Mouse (Mus musculus): ENCODE results near the gene Runx3.

The Runx3 gene

DNA sequence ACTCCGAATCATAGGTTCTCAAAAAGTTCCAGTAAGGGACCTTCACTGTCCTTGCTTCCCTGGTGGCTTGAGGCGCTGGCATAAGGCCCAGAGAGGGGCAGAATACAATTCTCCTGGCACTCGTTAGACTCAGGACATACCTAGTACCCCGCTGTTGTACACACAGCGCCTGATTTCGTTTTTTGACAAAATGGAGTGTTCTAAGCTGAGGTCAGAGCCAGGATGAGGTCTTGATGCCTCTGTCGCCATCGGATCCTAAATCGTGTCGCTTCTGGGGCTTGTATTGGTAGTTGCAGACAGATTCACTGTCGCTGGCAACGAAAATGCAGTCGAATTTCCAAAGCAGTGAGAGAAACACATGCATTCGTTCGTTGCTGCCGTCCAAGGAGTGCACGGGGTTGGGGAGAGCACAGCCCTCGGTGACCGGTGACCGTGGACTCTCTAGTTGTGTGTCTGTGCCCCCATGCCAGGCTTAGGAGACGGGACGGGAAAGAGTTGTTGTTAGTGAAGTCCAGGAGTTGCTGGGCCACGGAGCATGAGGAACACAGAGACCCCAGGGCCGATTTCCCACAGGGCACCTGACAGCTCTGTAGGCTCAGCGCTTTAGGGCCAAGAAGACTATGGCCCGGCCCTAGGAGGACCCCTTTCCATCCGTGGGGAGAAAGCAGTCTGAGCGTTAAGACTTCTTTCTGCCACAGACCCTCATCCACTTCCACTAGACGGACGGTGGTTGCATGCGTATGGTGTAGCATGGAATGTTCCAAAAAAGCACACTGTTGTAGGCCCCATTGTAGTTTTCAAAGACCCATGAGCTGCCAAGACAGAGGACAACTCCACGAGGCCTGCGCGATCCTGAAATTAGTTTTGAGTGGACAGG lies 30.9 kb downstream of the Runx3 start:
- DNase-seq: peak in 1 of 2 experiments; percentile 33

DNA sequence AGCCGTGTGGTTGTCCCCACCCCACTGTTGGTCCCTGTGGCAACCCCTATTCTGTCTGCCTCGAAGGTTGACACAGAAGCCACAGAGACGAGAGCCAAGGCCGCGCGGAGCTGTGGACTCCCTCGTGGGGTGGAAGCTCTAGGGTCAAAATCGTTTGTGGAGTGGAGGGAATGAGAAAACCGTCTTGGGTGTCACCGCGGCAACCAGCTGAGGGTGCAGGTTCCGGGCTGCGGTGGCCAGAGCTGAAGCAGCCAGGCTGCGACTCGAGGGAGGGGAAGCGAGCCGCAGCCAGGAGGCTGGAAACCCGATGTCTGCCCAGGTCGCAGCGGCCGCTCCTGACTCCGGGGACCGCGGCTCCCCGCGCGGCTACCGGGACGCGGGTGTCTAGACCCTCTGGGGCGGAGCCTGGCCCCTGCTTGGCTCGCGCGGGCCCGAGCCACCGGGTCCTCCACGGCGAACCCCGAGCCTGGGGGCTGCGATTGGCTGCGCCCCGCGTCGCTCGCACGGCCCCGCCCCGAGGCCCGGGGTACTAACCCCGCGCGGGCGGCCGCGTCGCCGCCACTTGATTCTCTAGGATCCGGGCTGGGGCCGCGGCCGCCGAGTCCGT lies 31.6 kb downstream of the Runx3 start:
- DNase-seq: no peak

DNA sequence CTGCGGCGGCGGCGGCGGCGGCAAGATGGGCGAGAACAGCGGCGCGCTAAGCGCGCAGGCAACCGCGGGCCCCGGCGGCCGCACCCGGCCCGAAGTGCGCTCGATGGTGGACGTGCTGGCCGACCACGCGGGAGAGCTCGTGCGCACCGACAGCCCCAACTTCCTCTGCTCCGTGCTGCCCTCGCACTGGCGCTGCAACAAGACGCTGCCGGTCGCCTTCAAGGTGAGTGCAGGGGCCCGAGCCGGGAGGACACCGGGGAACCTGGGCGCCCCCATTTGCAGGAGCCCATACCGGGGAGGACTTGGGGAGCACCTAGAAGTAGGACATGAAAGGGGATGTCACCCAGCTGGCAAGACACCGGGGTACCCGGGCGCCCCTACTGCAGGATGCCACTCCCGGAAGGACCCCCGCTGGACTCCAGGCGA lies 32.4 kb downstream of the Runx3 start:
- peak in 1 of 2 experiments; percentile 19 for DNase-seq

DNA sequence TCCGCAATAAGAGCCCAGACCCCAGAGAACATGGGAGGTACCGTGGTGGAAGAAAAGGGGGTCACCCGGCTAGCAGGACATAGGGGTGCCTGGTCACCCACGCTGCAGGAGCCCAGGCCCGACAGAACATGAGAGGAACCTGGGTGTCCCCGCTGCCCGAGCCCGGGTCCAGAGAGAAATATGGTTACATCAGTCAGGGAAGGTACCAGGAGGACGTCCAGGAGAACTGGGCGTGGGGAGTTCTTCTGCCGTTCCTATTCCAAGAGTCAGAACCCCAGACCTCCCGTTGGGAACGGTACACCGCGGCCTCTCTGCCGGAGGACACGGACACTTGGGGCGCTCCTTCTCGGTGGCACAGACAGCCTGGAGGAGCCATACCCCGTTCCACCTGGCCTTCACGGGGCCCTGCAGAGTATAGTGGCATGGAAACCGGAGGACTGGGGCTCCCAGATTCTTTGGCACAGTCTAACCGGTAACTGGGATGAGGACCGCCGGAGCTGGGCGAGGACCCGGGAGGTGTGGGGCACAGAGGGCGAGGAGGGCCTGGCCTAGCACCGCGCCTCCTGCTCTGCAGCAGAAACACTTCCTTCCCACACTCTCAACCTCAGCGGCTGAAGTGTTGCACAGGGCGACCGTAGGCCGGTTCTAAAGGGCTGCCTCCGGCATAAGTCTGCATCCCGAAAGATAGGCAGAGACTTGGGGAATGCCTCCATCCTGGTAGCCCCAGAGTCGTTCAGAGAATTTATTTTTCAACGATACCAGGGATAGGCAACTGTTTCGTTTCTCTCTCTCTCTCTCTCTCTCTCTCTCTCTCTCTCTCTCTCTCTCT lies 33.0 kb downstream of the Runx3 start:
- peak in 1 of 2 experiments; percentile 17 for DNase-seq

DNA sequence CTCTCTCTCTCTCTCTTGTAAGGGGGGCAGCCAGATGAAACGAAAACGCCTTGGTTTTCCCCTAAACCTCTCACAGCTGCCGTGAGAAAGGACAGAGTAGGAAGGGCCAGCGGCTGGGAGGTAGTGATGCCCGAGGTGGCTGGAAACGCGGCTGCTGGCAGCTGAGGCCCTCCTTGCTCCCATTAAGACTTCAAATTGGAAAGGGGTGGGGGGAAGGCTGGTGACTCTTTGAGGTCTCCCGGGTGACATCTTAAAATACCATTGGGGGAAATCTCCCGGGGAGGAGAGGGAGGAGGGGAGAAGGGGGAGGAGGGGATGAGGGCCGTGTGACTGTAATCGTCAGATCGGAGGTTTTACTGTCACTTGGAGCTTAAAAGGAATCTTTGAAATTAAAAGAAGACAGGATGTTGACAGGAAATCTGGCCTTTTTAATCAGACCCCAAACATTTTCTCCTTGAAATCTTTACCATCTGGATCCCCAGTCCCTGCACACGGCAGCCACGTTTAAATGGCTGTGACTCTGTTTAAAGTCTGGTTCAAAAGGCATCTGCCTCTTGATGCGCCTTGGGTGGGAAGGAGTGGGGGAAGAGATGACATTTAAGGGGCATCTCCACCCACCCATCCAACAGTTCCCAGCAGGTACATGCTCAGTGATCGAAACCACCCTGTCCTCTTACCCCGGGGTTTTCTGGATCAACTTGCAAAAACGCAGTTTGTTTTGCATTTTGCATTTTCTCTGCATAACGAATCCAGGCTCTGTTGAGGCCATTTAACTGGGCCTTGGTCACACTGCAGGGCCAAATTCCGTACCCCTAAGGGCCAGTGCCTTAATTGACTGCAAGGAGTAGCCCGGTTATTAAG lies 33.9 kb downstream of the Runx3 start:
- no peak for DNase-seq

DNA sequence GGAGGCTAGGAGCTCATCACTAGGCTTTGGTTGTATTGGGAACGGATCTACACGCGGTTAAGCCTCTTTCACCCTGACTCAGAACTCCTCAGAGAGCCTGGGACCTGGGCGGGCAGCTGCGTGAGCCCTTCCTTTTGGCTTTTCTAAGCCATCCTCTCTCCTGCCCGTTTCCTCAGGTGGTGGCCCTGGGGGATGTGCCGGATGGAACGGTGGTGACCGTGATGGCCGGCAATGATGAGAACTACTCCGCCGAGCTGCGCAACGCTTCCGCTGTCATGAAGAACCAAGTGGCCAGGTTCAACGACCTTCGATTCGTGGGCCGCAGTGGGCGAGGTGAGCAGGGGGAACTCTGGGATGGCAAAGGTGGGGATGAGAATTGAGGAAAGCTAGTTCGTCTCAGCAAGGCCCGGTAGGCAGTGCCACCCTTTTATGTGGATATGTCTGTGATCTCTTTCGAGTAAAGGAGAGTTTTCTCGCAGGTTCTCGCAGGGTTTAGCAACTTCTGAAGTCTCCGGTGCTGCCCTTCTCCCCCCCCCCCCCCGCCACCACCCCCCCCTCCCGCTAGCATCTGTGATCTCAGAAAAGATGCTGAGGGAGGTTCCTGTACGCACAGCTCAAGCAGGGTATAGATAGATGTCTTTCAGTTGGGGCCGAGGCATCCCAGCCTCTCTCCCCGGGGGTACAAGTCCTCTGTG lies 34.8 kb downstream of the Runx3 start:
- DNase-seq: no peak

DNA sequence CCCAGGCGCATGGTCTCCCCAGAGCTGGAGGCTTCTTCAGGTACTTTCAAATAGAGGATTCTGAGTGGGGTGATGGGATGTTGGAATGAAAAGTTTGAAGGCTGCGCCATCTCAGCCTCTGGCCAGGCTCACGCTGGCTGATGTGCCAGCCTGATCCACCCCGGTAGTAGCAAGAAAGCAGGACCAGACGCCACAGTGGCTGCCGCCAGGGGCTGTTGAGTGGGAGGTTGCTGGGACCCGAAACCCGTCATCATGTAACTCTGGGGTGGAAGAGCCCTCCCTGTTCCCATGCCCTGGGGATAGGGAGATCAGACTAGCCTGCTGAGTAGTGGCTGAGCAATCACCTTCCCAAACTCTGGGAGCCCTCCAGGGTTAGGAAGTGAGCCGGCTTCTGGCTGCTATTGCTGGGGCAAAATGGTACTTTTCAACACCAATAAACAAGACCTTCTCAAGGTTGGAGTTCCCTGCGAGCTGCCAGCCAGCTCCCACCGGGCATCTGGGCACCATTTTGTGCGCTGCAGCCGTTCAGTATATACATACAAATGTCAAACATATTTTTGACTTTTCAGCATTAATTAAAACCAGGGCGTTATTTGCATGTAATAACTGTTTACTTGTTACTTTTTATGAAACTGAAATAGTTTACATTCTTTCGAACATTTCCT lies 35.5 kb downstream of the Runx3 start:
- DNase-seq: no peak

DNA sequence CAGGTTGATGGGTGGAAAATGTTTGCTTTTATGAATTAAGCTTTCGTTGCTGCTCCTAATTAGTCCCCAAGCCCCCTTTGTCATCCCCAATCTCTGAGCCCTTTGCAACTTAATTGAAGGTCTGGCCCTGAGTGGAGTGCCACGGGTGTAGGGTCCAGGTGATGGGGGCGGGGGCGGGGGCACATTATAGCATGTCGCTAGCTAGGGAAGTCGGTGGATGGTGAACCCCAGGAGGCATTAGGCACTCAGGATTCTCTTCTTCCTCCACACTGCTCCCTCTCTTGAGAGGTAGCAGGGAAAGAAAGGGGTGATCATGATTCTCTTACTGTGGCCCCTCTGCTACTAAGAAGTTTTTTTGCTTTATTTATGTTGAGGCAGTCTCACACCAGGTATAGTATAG lies 36.1 kb downstream of the Runx3 start:
- DNase-seq: no peak

DNA sequence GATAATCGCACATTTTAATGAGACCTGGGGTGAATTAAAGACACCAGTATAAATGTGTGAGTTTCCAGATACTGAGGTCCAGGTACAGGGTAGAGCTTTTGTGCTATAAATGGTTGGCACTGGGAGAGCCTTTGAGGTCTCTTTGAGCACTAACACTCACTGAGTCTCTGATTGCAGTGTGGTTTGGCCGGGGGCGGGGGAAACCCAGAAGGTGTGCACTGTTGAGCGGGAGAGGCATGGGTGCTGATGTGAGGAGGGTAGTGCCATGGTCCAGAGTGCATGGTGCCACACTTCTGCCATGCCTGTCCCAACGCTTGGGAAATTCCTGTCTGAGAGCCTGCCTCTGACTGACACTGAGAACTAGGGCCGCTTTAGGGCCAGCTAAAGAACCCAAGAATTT lies 36.9 kb downstream of the Runx3 start:
- DNase-seq: no peak

DNA sequence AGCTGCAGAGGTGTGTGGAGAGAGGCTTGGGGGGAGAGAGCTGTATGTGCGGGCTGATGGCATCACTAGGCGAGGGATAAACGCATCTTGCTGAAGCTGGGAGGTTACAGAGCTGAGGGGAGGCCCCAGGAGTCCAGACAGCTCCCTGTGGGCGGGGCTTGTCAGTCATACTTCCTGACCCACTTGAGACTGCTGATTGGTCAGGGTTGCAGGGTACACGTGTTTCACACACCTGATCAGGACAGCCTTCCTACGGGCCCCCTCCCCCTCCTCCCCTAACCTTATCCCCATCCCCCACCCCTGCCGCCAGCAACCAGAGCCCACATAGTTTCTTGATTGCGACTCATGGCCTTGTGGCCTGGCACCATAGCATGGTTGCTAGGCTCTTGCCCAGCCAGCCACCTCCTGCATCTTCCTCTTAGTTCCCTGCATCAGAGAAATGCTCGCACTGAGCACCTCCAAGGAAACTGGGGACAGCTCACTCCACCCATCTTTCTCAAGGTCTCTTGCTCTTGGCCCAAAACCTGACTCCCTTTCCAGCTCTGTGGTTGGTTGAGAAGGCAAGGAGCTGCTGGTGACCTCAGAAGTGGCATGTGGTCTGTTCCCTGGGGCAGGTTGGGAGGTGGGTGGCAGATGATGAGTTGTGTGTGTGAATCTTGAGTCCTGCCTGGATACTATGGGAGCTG lies 38.4 kb downstream of the Runx3 start:
- no peak for DNase-seq

DNA sequence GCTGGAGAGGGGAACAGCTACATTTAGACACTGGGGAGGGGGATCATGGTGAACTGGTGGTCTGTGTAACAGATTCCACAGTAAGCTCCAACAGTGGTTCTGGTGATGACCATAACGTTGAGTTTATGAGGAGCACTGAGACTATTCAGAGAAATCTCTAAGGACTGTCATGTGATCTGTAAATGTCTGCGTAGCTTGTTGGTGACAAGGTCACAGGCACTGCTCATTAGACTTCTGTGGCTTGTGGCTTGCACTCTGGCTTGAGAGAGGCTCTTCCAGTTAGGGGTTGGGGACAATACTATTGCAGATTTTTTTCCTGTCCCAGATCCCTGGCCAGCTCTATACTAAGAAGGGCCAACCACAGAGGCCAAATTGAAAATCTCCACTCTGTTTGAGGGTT lies 39.2 kb downstream of the Runx3 start:
- DNase-seq: no peak

DNA sequence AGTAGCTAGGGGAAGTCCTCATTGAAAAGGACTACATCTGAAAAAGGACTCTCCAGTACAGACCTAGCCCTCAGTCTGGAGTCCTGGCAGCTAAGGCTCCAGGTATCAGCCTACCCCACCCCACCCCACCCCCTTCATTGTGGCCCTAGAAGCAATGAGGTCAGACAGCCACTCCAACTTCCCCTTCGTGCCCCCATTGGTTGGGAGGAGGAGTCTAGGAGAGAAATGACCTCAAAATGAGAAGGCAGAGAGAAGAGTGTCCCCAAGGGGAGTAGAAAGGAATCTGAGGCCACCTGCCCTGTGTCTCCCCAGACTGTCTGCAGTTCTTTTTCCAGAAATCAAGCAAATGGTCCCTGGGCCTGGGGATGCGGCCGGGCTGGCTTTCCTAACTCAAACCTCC lies 39.7 kb downstream of the Runx3 start:
- no peak for DNase-seq

DNA sequence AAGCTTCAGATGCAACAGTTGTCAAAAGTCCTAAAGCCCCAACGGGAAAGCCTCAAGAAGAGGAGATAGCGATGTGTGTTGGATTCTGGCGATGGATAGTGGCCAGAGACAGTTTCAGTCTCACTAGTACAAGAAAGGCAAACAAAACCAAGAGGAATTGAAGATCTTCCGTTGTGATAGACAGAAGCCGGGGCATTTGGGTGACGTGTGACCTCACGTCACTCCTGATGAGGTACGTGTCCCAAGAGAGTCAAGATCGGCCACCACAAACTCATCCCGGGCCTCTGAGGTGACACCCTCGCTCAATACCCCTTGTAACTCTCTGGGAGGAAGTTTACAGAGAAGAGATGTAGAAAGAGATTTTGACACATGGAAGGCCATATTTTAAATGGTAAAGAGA lies 41.0 kb downstream of the Runx3 start:
- DNase-seq: no peak

DNA sequence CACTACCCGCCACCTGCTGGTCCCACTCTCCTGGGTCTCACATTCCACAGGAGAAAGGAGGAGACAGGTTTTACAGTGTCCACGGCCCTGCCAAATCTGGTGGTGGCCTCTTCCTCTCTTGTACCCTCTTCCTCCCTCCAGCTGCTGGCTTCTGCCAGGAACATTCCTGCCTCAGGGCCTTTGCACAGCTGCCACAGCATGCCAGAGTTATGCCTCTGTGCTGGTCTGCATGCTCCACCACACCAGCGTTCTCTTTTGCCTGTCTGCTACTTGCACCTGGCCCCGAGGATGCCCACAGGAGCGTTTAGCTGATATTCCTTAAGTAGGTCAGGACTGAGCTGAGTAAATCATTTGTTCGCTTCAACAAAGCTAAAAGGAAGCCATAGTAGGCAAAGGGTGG lies 45.3 kb downstream of the Runx3 start:
- no peak for DNase-seq

DNA sequence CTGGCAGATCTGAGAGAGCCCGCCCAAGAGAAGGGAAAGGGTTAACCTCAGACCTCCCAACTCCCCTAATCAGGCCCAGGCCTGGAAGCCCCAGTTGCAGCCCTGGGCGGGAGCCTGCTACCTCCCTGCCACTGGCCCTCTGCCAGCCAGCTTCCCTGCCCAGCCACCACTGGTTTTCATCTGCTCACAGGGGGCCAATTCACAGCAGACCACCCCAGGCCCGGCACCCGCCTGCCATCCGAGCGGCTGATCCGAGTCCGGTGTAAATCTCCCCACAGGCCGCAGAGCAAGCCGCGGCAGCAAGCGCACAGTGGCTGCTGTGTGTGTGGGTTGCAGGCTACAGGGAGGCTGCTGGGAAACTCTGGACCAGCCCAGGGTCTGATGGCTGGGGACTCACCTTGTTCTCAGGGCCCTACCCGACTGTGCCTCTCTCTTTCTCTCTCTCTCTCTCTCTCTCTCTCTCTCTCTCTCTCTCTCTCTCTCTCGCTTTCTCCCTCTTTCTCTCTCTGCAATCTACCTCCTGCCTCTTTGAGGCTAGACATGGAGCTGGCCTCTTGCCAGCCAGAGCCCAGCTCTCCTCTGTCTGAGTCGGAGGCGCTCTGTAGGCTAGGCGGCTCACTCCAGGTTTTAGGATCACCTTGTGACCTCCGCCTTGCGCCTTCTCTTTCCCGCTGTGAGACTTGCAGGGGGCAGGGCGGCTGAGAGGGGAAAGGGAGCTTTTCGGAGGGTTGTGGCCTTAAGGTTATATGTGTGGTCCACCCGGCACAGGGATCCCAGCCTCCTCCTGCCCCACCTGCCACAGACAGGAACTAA lies 46.2 kb downstream of the Runx3 start:
- no peak for DNase-seq

DNA sequence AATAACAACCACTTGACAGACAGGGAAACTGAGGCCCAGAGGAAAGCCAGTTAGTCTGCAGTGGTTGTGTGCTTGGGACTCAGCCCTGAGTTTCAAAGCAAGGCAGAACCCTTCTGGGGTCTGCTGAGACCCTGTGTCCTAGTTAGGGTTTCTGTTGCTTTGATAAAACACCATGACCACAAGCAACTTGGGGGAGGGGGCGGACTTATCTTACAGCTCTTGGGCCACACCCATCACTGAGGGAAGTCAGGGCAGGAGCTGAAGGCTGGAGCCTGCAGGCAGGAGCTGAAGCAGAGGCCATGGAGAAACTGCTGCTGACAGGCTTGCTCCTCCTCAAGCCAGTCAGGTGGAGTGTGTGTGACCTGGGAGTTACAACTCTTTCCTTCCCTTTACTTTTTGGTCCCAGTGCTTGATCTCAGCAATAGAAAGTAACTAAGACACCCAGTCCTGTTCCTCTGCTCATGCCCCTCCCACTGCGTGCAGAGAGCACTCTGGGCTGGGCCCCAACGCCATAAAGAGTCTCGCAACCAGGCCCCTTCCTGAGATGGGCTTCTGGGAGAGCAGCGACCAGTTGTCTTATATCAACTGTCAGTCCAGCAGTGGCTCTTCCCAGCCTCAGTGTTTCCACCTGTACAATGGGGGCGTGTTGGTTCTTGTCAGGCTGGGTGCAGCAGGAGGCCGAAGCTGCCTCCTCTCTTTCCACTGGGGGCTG lies 47.5 kb downstream of the Runx3 start:
- no peak for DNase-seq

DNA sequence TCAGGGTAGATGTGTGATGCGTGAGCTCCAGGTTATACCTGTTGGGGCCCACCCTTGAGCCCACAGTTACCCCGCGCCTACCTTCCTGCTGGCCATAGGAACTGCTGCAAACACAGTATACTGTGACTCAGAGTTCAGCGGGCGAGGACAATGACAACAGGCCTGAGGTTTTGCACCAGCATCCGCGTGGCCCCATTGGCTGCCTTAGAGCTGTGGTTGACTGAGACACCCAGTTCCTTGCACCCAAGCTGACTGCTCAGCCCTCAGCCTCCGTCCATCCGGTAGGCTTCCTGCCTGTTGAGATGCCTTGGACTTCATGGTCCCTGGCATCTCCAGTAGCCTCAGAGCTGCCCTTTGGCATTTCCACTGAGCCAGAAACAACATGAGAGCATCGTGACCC lies 48.6 kb downstream of the Runx3 start:
- no peak for DNase-seq

DNA sequence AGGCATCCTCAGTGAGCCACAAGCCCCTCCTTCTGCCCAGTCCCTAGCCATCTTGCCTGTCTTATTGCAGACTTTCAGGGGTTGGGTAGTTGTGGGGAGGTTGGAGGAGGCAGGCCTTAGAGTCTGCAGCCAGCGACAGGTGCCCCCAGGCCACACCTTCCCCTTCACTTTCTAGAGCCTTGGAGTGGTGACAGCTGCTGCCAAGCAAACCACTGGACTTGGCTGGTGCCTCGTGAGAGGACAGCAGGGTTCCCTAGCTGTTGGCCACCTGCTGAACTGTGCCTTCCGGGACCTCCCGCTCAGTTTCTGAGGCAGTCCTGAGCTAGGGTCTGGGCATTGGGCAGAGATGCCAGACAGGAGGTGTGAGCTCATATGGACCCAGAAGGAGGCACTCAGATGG lies 49.0 kb downstream of the Runx3 start:
- no peak for DNase-seq

DNA sequence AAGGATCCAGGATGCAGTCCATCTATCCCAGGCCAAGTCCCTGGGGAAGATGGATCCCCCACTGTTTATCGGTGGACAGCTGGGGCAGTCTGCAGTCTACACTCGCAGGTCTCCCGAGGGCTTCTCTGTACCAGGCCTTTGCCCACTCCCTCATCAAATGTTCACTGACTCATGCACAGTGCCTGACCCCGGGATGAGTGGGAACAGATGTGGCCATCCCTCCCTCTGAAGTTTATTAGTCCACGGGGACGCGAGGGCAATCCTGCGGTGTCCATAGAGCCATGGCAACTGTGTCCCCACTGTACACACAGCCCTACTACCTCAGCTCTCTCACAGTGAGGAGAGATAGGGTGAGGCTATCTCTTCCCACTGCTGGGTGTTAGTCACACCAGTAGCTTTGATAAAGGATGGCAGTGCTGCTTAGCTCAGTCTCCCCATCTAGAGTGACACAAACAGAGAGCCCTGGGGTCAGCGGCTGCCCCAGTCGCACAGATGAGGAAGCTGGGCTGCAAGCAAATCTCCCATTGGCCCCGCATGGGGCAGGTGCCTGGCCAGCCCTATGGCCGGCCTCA lies 50.9 kb downstream of the Runx3 start:
- no peak for DNase-seq

Measured in cerebellum, adult 18-20 months (tissue).